Mouse (Mus musculus): Measurements from ENCODE around the gene Slc35e3.
"Not testable (repeated sequence)": the region's sequence is repeated elsewhere in the genome, so short reads cannot be mapped to it uniquely, and the experiment has no call there.

Slc35e3 gene

GRCm38 (mm10) chr10:117761551-117761950 lies 15.4 kb upstream of the Slc35e3 start:
- no peak for DNase-seq

GRCm38 (mm10) chr10:117760831-117761335 lies 14.7 kb upstream of the Slc35e3 start:
- no peak for DNase-seq

DNA sequence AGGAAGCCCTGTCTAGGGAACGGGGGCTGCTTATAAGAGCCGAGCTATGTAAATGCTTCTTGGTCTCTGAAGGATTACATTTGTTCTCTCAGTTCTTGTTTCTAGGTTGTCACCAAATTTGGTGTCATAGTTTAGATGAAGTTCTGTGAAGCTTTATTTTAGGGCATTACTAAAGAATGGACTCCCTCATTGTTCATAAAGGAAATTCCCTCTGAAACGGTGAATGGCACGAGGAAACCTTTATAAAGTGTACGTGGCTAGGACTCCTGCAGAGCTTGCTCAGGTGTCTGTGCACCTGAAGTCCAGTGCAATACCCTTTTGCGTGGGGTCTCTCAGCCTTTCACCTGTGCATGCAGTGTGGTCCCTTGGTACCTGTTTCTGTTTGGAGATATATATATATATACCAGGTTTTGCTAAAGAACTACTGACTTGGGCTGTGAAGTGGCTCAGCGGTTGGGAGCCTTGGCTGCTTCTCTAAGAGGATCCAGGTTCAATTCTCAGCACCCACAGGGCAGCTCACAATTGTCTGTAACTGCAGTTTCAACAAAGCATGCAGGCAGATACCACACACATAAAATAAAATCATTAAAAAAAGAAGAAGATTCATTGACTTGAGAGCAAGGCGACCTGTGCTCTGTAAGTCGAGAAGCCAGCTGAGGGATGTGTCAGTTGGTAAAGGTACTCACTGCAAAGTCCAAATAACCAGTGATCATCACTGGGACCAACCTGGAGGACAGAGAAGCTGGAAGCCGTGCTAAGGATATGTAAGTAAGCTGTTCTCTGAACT lies 13.9 kb upstream of the Slc35e3 start:
- DNase-seq = no peak

DNA sequence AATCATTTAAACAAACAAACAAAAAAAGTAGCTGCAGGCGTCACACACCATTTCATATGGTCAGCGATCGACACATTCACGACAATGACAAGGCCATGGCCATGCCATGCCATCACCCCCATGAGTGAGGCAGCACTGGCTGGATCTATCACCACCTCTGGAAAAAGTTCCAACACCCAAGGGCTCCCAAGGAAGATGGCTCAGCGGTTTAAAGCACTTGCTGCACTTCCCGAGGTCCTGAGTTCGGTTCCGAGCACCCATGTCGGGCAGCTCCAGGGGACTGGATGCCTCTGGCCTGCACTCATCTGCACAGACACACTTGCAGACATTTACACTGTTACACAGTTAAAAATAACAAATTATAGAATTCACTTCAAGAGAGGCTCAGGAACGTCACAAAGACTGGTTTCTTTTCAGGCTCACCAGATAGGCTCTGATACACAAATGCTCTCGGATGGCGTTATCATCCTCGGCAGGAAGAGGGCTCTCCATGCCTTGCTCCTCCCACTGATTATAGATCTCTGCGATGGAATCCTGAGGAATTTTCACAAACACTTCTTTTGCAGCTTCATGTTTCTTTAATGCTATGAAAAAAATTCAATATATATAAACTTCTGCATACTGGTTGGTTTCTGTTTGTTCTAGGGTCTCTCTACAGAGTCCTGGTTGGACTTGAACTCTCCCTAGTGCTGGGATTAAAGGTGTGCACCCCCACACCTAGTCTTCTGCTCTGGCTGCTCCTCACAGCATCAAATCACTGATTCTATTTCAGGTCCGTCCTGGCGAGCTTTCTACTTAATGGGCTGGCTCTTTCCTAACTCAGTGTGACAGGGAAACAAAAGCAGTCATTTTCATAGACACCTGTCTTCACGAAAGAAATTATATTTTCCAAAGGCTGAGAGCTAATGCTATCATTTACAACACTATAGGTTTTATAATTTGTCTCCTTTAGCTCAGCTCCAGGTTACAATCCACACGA lies 12.9 kb upstream of the Slc35e3 start:
- no peak for DNase-seq

GRCm38 (mm10) chr10:117758344-117758743 lies 12.2 kb upstream of the Slc35e3 start:
- not testable (repeated sequence) for DNase-seq

GRCm38 (mm10) chr10:117757796-117758342 lies 11.7 kb upstream of the Slc35e3 start:
- DNase-seq = no peak

- no peak for DNase-seq
These were observed 11.1 kb upstream of the Slc35e3 start for GRCm38 (mm10) chr10:117757259-117757658.

DNA sequence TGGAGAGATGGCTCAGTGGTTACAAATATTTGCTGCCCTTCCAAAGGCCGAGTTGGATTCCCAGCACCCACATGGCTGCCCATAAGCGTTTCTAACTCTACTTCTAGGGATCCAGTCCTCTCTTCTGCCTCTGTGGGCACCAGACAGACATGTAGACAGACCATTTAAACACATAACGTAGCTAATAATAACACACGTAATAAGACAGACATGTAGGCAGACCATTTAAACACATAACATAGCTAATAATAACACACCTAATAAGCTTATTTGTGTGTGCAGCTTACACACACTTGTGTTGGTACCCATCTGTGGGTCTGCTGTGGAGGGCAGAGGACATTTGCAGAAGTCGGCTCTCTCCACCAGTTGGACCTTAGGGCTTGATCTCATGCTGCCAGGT lies 10.6 kb upstream of the Slc35e3 start:
- DNase-seq = no peak

DNA sequence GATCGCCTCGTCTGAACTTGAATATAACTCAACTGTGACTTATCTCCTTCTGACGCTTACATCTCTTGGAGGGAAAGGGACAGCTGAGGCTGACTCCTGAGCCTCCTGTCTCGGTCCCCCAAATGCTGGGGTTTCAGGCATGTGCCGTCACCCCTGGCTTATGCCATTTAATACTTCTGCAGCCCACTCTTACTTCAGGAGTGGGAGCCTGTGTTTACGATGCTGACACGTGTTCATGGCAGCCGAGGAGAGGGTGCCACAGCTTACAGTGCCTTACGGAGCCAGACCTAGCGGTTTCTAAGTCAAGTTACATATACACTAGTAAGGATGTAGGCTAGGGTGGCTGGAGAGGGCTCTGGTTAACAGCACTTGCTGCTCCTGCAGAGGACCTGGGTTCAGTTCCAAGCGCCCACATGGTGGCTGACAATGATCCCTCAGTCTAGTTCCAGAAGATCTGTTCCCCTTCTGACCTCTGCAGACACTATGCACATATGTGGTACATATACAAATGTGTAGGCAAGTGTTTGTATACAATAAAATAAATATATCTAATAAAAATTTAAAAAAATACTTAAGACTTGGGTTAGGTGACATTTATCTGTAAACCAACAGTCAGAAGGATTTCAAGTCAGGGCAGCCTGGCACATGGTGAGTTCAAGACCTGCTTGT lies 9.8 kb upstream of the Slc35e3 start:
- no peak for DNase-seq

DNA sequence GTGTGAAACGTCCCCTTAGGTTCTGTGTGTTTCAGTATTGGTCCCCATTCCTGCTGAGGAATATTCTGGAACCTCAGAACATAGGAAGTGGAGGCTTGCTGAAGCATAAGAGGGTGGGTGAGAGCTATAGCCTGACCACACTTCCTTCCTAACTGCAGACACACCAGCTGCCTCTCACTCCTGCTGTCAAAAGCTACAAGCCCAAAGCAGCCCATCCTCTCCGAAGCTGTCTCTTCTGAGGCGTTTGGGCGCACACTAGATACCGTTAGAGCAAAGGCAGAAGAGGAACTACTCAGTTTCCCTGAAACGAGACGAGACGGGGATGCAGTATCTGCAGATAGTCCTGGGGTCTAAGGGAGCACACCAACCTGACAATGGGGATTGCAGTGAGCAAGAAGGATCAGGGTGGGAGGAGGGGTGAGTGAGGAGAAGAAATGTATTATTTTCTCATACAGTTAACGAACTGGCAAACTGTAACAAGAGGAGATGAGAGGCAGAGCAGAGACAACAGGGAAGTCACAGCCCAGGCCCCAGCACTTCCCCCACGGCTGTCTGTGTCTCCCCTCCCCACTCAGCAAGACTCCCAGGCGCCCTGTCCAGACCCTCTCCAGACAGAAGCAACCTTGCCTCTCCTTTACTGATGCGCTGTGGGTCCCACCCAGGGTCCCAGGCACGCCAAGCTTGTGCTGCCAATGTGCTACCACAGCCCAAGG lies 9.1 kb upstream of the Slc35e3 start:
- no peak for DNase-seq

GRCm38 (mm10) chr10:117754609-117754940 lies 8.4 kb upstream of the Slc35e3 start:
- DNase-seq = no peak

DNA sequence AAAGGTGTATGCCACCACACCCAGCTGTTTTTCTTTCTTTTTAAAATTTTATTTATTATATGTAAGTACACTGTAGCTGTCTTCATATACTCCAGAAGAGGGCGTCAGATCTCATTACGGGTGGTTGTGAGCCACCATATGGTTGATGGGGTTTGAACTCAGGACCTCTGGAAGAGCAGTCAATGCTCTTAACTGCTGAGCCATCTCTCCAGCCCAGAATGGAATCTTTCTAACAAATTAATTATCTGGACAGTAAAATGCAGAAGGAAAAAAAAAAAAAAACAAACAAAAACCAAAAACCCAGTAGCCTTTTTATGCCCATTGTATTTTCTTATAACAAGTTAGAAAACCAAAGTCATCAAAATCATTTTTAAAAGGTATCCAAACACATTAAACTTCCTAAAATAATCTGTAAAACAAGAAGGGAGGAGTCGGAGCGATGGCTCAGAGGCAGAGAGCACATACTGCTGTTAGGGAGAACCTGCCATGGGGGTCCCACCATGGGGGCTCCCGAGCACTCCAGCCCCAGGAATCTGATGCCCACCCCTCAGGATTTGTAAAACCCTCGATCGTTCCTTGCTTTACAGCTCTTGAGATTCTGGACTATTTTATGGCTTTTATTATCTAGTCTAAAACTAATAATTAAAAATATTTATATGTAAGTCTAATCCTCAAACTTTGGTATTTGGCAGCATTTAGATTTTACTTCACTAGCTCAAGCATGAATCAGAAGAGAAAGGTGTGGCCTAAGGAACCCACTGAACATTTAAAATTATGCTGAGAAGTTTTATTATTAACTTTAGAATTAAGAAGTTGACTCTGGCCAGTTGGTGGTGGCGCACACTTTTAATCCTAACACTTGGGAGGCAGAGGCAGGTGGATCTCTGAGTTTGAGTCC lies 7.8 kb upstream of the Slc35e3 start:
- no peak for DNase-seq

GRCm38 (mm10) chr10:117752851-117753647 lies 6.9 kb upstream of the Slc35e3 start:
- DNase-seq = no peak

DNA sequence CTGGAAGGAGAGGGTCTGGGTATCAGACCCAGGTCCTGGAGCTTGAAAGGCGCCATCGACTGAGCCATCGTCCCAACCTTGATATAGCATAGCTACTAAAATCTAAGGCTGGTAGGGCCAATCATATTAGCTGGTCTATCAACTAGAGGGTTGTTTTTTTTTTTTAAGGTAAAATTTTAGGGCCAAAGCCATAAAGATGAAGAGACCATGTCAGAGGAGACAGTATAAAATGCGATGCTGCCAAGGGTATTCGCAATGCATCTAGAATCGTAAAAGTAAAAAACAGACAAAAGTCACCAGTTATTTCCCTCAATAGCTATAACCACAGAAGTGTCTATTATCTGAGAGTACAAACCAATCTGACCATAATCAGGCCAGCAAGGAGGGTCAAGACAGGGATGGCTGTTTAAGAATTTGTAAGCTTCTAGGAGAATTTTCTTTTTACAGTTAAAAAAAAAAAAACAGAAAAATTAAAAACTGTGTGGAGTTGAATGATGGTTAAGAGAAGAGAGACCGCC lies 6.2 kb upstream of the Slc35e3 start:
- no peak for DNase-seq

DNA sequence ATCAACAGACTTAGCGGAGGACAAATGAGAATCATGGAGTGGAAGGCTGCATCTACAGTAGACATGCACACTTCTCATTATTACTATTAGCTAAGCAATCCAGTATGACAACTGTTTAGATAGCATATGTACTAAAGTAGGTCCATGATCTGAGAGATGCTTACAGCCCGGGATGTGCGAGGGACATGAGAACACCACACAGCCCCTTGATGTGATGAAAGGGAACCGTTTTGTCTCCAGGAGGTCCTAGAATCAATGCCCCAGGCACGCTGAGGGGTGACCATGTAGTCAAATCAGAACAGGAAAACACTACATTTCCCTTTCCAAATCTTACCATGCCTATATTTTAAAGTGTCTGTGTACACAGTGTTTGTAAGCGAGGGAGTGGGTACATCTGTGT lies 5.6 kb upstream of the Slc35e3 start:
- DNase-seq = no peak

- no peak for DNase-seq
These were observed 5.1 kb upstream of the Slc35e3 start for GRCm38 (mm10) chr10:117751282-117751610.

- DNase-seq = no peak
These were observed 4.5 kb upstream of the Slc35e3 start for GRCm38 (mm10) chr10:117750529-117751281.

GRCm38 (mm10) chr10:117749787-117750343 lies 3.7 kb upstream of the Slc35e3 start:
- DNase-seq = no peak

GRCm38 (mm10) chr10:117749050-117749686 lies 3.0 kb upstream of the Slc35e3 start:
- no peak for DNase-seq
